ENCODE assay signal across 20 mouse cellular contexts in genomic region chr1:158383210-158383609, GRCm38 (mm10). TPM values are rescaled to one million over a fixed set of nuclear protein-coding genes. Genes with fewer than 3 reads are reported as not detected.
"Had no signal": no experiment of that assay in that cellular context is flagged by ENCODE, and none has a peak within 500 bp of the region (broad histone marks: within the 10 kb centered on the region; RNA-seq: fewer than 3 reads in every experiment).

No protein-coding gene starts in this region.

- H3K27me3 ChIP-seq: lung, embryonic 15.5 days; megakaryocyte, embryonic 14.5 days; midbrain, embryonic 13.5 days; midbrain, embryonic 15.5 days; neural tube, embryonic 12.5 days; stomach, embryonic 15.5 days had no signal

- H3K36me3 ChIP-seq: lung, embryonic 15.5 days; stomach, embryonic 15.5 days had no signal

- H3K9me3 ChIP-seq: lung, embryonic 15.5 days; megakaryocyte, embryonic 14.5 days; midbrain, embryonic 13.5 days; midbrain, embryonic 15.5 days; neural tube, embryonic 12.5 days; stomach, embryonic 15.5 days had no signal

- H3K4me2 ChIP-seq: lung, embryonic 15.5 days; midbrain, embryonic 13.5 days; midbrain, embryonic 15.5 days; neural tube, embryonic 12.5 days; stomach, embryonic 15.5 days had no signal

- DNase-seq: lung, adult 18-20 months; lung, postnatal 14 days; lung, postnatal 36 days; right cerebral cortex, postnatal 14 days; thymus, adult 2 months; thymus, postnatal 25 days; thymus, postnatal 4 days had no signal

- H3K4me1 ChIP-seq: lung, embryonic 15.5 days; megakaryocyte, embryonic 14.5 days; stomach, embryonic 15.5 days had no signal

- H3K27ac ChIP-seq: lung, embryonic 15.5 days; macrophage; midbrain, embryonic 13.5 days; midbrain, embryonic 15.5 days; neural tube, embryonic 12.5 days; stomach, embryonic 15.5 days; stomach, postnatal 0 days had no signal

- ATAC-seq: lung, postnatal 0 days; midbrain, embryonic 13.5 days; midbrain, embryonic 15.5 days had no signal

- H3K9ac ChIP-seq: lung, embryonic 15.5 days; midbrain, embryonic 13.5 days; midbrain, embryonic 15.5 days; neural tube, embryonic 12.5 days; stomach, embryonic 15.5 days had no signal

- H3K4me3 ChIP-seq: lung, embryonic 15.5 days; megakaryocyte, embryonic 14.5 days; midbrain, embryonic 13.5 days; midbrain, embryonic 15.5 days; neural tube, embryonic 12.5 days; stomach, embryonic 15.5 days had no signal

RNA-seq across cellular contexts. Expression of gene Astn1, which starts 21.1 kb away (rescaled TPM):
- total RNA-seq: megakaryocyte progenitor cell, adult 5-6 weeks; monocyte, adult 5-6 weeks; neutrophil, adult 5-6 weeks had no signal
- polyA plus RNA-seq: liver, embryonic 16.5 days; macrophage had no signal

RNA-seq across cellular contexts. Expression of gene Brinp2, which starts 27.1 kb away (rescaled TPM):
- total RNA-seq: megakaryocyte progenitor cell, adult 5-6 weeks; monocyte, adult 5-6 weeks; neutrophil, adult 5-6 weeks had no signal
- polyA plus RNA-seq: liver, embryonic 16.5 days; macrophage had no signal
